Mouse (Mus musculus): Measurements from ENCODE around the gene Tmbim6. TPM values are rescaled to one million over a fixed set of nuclear protein-coding genes. Genes with fewer than 3 reads are reported as not detected.

Tmbim6 gene
- total and polyA plus RNA-seq, 3 experiments, result 91.2 to 239 (median 125) TPM

GRCm38 (mm10) chr15:99368583-99369266 lies 24.0 kb upstream of the Tmbim6 start:
- ATAC-seq (ENCODE audit: extremely low read depth, insufficient number of reproducible peaks, low FRiP score, poor library complexity, severe bottlenecking), result no peak
- H3K27me3 ChIP-seq (ENCODE audit: insufficient read depth, low read length), result peaks cover 11% of the 10 kb centered on the region

GRCm38 (mm10) chr15:99369391-99370171 lies 23.1 kb upstream of the Tmbim6 start:
- no peak for DNase-seq (ENCODE audit: low spot score)

More at GRCm38 (mm10) chr15:99368583-99369266, 24.0 kb upstream of the Tmbim6 start:
- Histone ChIP-seq H3K4me3 (ENCODE audit: low read depth, low read length) (no peak overlapping the region), H3K36me3 (replicated peaks) (no peaks in the 10 kb centered on the region), H3K9me3 (replicated peaks) (no peaks in the 10 kb centered on the region), H3K4me1 (ENCODE audit: insufficient read depth, low read depth, low read length) (no peaks in the 10 kb centered on the region)
- DNase-seq (ENCODE audit: low spot score), result no peak
- TF ChIP-seq GATA1 (IDR thresholded peaks at IDR 0.05; ENCODE audit: borderline replicate concordance, low read length) (no peak), GATA2 (IDR thresholded peaks at IDR 0.05; ENCODE audit: borderline replicate concordance, low read depth, low read length) (no peak), CTCF (IDR thresholded peaks at IDR 0.05; ENCODE audit: low read depth, low read length) (no peak), POLR2AphosphoS5 (IDR thresholded peaks at IDR 0.05; ENCODE audit: insufficient replicate concordance, low read depth, low read length) (no peak), TAL1 (conservative IDR thresholded peaks at IDR 0.05; ENCODE audit: low read depth, low read length) (no peak)

DNA sequence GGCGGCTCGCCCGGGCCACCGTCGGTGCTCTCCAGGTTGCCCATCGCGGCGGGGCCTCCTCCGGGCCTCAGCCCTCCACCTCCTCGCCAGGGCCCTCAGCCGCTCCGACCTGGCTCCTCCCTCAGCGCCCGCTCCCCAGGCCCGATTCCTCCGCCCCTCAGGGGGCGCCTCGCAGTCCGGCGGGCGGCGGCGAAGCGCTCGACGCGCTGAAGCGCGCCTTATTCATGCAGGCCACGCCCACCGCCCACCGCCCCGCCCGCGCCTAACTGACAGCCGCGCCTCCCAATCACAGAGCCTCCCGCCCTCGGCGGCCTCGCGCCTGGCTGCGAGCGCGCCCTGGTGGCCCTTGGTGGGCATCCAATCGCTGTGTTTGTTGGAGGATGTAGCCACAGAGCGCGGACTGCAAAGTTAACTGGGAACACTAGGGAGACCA lies 22.4 kb upstream of the Tmbim6 start, which contains the start of gene Fmnl3:
Gene Fmnl3 (minus strand): TSS at position 224 of the 433 bp plus-strand sequence.
- H3K9me3 ChIP-seq (replicated peaks), result no peaks in the 10 kb centered on the region
- no peaks in the 10 kb centered on the region for H3K4me1 ChIP-seq (ENCODE audit: insufficient read depth, low read depth, low read length)
- H3K27me3 ChIP-seq (ENCODE audit: insufficient read depth, low read length), result peaks cover 4% of the 10 kb centered on the region; the same call in 1 of the 2 replicates
- DNase-seq (ENCODE audit: low spot score) (no peak), ATAC-seq (ENCODE audit: extremely low read depth, insufficient number of reproducible peaks, low FRiP score, poor library complexity, severe bottlenecking) (no peak)
- TF ChIP-seq TAL1 (conservative IDR thresholded peaks at IDR 0.05; ENCODE audit: low read depth, low read length) (no peak), GATA1 (IDR thresholded peaks at IDR 0.05; ENCODE audit: borderline replicate concordance, low read length) (no peak), GATA2 (IDR thresholded peaks at IDR 0.05; ENCODE audit: borderline replicate concordance, low read depth, low read length) (no peak), CTCF (IDR thresholded peaks at IDR 0.05; ENCODE audit: low read depth, low read length) (no peak), POLR2AphosphoS5 (IDR thresholded peaks at IDR 0.05; ENCODE audit: insufficient replicate concordance, low read depth, low read length) (no peak)
- no peaks in the 10 kb centered on the region for H3K36me3 ChIP-seq (replicated peaks)
- no peak within 1 kb of the TSS for H3K4me3 ChIP-seq (ENCODE audit: low read depth, low read length)

More at GRCm38 (mm10) chr15:99369391-99370171, 23.1 kb upstream of the Tmbim6 start:
- no peak for ATAC-seq (ENCODE audit: extremely low read depth, insufficient number of reproducible peaks, low FRiP score, poor library complexity, severe bottlenecking)
- Histone ChIP-seq H3K27me3 (ENCODE audit: insufficient read depth, low read length) (peaks cover 5% of the 10 kb centered on the region; the same call in 1 of the 2 replicates), H3K9me3 (replicated peaks) (no peaks in the 10 kb centered on the region), H3K4me3 (ENCODE audit: low read depth, low read length) (no peak overlapping the region), H3K36me3 (replicated peaks) (no peaks in the 10 kb centered on the region), H3K4me1 (ENCODE audit: insufficient read depth, low read depth, low read length) (no peaks in the 10 kb centered on the region)
- no peak for TF ChIP-seq GATA1 (IDR thresholded peaks at IDR 0.05; ENCODE audit: borderline replicate concordance, low read length)
- no peak for TF ChIP-seq POLR2AphosphoS5 (IDR thresholded peaks at IDR 0.05; ENCODE audit: insufficient replicate concordance, low read depth, low read length)

GRCm38 (mm10) chr15:99371526-99372340 lies 20.9 kb upstream of the Tmbim6 start:
- peaks cover 4% of the 10 kb centered on the region; the same call in 1 of the 2 replicates for H3K27me3 ChIP-seq (ENCODE audit: insufficient read depth, low read length)
- no peak for DNase-seq (ENCODE audit: low spot score)
- ATAC-seq (ENCODE audit: extremely low read depth, insufficient number of reproducible peaks, low FRiP score, poor library complexity, severe bottlenecking), result no peak
- H3K36me3 ChIP-seq (replicated peaks), result no peaks in the 10 kb centered on the region
- H3K4me1 ChIP-seq (ENCODE audit: insufficient read depth, low read depth, low read length), result no peaks in the 10 kb centered on the region
- no peaks in the 10 kb centered on the region for H3K9me3 ChIP-seq (replicated peaks)
- TF ChIP-seq TAL1 (conservative IDR thresholded peaks at IDR 0.05; ENCODE audit: low read depth, low read length) (no peak), GATA1 (IDR thresholded peaks at IDR 0.05; ENCODE audit: borderline replicate concordance, low read length) (no peak), POLR2AphosphoS5 (IDR thresholded peaks at IDR 0.05; ENCODE audit: insufficient replicate concordance, low read depth, low read length) (no peak)
- H3K4me3 ChIP-seq (ENCODE audit: low read depth, low read length), result no peak overlapping the region

DNA sequence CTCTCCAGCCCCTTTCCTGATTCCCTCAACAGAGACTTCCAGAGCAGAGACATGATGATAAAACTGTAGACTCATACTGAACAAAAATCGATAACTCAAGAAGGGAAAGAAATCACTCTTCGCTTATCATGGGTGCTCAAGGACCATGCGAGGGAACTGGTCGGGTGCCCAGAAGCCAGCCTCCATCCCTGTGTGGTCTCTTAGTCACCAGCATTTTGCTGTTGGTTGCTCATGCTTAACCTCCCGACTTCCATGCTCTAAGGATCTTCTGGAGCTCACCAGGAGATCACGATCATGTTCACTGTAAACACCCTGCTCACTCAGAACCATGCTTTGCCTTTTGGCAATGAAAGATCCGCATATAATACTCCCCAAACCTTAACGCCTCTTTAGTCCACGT lies 19.9 kb upstream of the Tmbim6 start:
- no peaks in the 10 kb centered on the region for H3K36me3 ChIP-seq (replicated peaks)
- no peak for ATAC-seq (ENCODE audit: extremely low read depth, insufficient number of reproducible peaks, low FRiP score, poor library complexity, severe bottlenecking)
- H3K9me3 ChIP-seq (replicated peaks), result no peaks in the 10 kb centered on the region
- H3K4me1 ChIP-seq (ENCODE audit: insufficient read depth, low read depth, low read length), result no peaks in the 10 kb centered on the region
- no peak overlapping the region for H3K4me3 ChIP-seq (ENCODE audit: low read depth, low read length)
- TF ChIP-seq GATA1 (IDR thresholded peaks at IDR 0.05; ENCODE audit: borderline replicate concordance, low read length) (no peak), GATA2 (IDR thresholded peaks at IDR 0.05; ENCODE audit: borderline replicate concordance, low read depth, low read length) (no peak), POLR2AphosphoS5 (IDR thresholded peaks at IDR 0.05; ENCODE audit: insufficient replicate concordance, low read depth, low read length) (no peak)
- no peak for DNase-seq (ENCODE audit: low spot score)
- peaks cover 4% of the 10 kb centered on the region; the same call in 1 of the 2 replicates for H3K27me3 ChIP-seq (ENCODE audit: insufficient read depth, low read length)

GRCm38 (mm10) chr15:99375036-99375435 lies 17.6 kb upstream of the Tmbim6 start:
- ATAC-seq (ENCODE audit: extremely low read depth, insufficient number of reproducible peaks, low FRiP score, poor library complexity, severe bottlenecking), result no peak
- TF ChIP-seq POLR2AphosphoS5 (IDR thresholded peaks at IDR 0.05; ENCODE audit: insufficient replicate concordance, low read depth, low read length), result no peak
- no peak for TF ChIP-seq GATA2 (IDR thresholded peaks at IDR 0.05; ENCODE audit: borderline replicate concordance, low read depth, low read length)
- no peak for TF ChIP-seq TAL1 (conservative IDR thresholded peaks at IDR 0.05; ENCODE audit: low read depth, low read length)
- no peak for TF ChIP-seq CTCF (IDR thresholded peaks at IDR 0.05; ENCODE audit: low read depth, low read length)
- no peaks in the 10 kb centered on the region for H3K4me1 ChIP-seq (ENCODE audit: insufficient read depth, low read depth, low read length)
- H3K27me3 ChIP-seq (ENCODE audit: insufficient read depth, low read length), result peaks cover 4% of the 10 kb centered on the region; the same call in 1 of the 2 replicates
- peaks cover 3% of the 10 kb centered on the region for H3K9me3 ChIP-seq (replicated peaks)
- no peaks in the 10 kb centered on the region for H3K36me3 ChIP-seq (replicated peaks)
- no peak overlapping the region for H3K4me3 ChIP-seq (ENCODE audit: low read depth, low read length)
- DNase-seq (ENCODE audit: low spot score), result no peak
